Mouse (Mus musculus): Measurements from ENCODE around the gene Tpbpb. TPM values are rescaled to one million over a fixed set of nuclear protein-coding genes. Genes with fewer than 3 reads are reported as not detected.

The Tpbpb gene
- polyA plus RNA-seq, 1 experiment from 2014 or later: not detected

Other genes starting within 250 kb of the Tpbpb start
- gene BC051665, start 118.5 kb downstream of the Tpbpb start, polyA plus RNA-seq (2015; fragmentation: Nextera tagmentation; extraction: Ambion mirVana): not detected in 2 replicates
- gene Ctsll3, start 102.0 kb downstream of the Tpbpb start, polyA plus RNA-seq (2015; fragmentation: Nextera tagmentation; extraction: Ambion mirVana): not detected in 2 replicates
- gene 4930486L24Rik, start 40.4 kb downstream of the Tpbpb start, polyA plus RNA-seq (2015; fragmentation: Nextera tagmentation; extraction: Ambion mirVana): not detected in 2 replicates
- gene Gm49392, start 8.0 kb downstream of the Tpbpb start, polyA plus RNA-seq (2015; fragmentation: Nextera tagmentation; extraction: Ambion mirVana): 0.14 TPM in 1 of 2 replicates, not detected in the other
- 1.6 and 2.2 TPM in 2 replicates for gene Ctla2b, start 7.4 kb downstream of the Tpbpb start, polyA plus RNA-seq (2015; fragmentation: Nextera tagmentation; extraction: Ambion mirVana)
- gene Gm49393, start 30.7 kb upstream of the Tpbpb start, polyA plus RNA-seq (2015; fragmentation: Nextera tagmentation; extraction: Ambion mirVana): not detected in 2 replicates
- 0.58 and 0.76 TPM in 2 replicates for gene Gm49391, start 31.7 kb upstream of the Tpbpb start, polyA plus RNA-seq (2015; fragmentation: Nextera tagmentation; extraction: Ambion mirVana)
- gene Ctla2a, start 31.7 kb upstream of the Tpbpb start, polyA plus RNA-seq (2015; fragmentation: Nextera tagmentation; extraction: Ambion mirVana): 16.5 and 18.9 TPM in 2 replicates
- gene Tpbpa, start 37.1 kb upstream of the Tpbpb start, polyA plus RNA-seq (2015; fragmentation: Nextera tagmentation; extraction: Ambion mirVana): not detected in 2 replicates
- not detected in 2 replicates for gene Ctsj, start 101.1 kb upstream of the Tpbpb start, polyA plus RNA-seq (2015; fragmentation: Nextera tagmentation; extraction: Ambion mirVana)
- gene Ctsq, start 135.8 kb upstream of the Tpbpb start, polyA plus RNA-seq (2015; fragmentation: Nextera tagmentation; extraction: Ambion mirVana): not detected in 2 replicates